Comparison of ENCODE assay signal across 19 mouse cellular contexts in genomic region chr11:77873116-77873515, GRCm38 (mm10). TPM values are rescaled to one million over a fixed set of nuclear protein-coding genes. Genes with fewer than 3 reads are reported as not detected.
DNase-seq lines count a peak whose midpoint lies in the region; ATAC-seq and TF ChIP-seq lines count a peak whose summit lies in the region.
"Had no signal": no experiment of that assay in that cellular context is flagged by ENCODE, and none has a peak within 500 bp of the region (broad histone marks: within the 10 kb centered on the region; RNA-seq: fewer than 3 reads in every experiment).

No protein-coding gene starts in this region.

- H3K9me3 ChIP-seq in limb, embryonic 10.5 days (replicated peaks) = no peaks in the 10 kb centered on the region
- H3K9me3 ChIP-seq in kidney, embryonic 16.5 days (ENCODE audit: low read length) = no peaks in the 10 kb centered on the region
- H3K9me3 ChIP-seq: limb, embryonic 12.5 days had no signal

- no peak for TF ChIP-seq POLR2A in cortical plate, adult 2 months (IDR thresholded peaks at IDR 0.05; ENCODE audit: extremely low read depth, insufficient read depth, low read length)

- peak overlapping the region; percentile 91 for H3K27ac ChIP-seq in layer of hippocampus, adult 2 months
- H3K27ac ChIP-seq in cortical plate, adult 2 months (ENCODE audit: insufficient read depth, low read length) = peak overlapping the region; percentile 66; the same call in 1 of the 2 replicates
- H3K27ac ChIP-seq in limb, embryonic 10.5 days = no peak overlapping the region
- no peak overlapping the region for H3K27ac ChIP-seq in kidney, embryonic 16.5 days (ENCODE audit: low read length)
- H3K27ac ChIP-seq: limb, embryonic 12.5 days; liver, embryonic 14.5 days had no signal

- no peak for TF ChIP-seq CTCF in layer of hippocampus, adult 2 months (conservative IDR thresholded peaks at IDR 0.05)
- no peak for TF ChIP-seq CTCF in cortical plate, adult 2 months (IDR thresholded peaks at IDR 0.05; ENCODE audit: extremely low read depth, insufficient read depth, low read length)

- H3K27me3 ChIP-seq in limb, embryonic 10.5 days (ENCODE audit: low read depth, poor library complexity, severe bottlenecking) = peaks cover 80% of the 10 kb centered on the region
- no peaks in the 10 kb centered on the region; the same call in 1 of the 2 replicates for H3K27me3 ChIP-seq in kidney, embryonic 16.5 days (ENCODE audit: insufficient read depth, low read length)

- H3K4me3 ChIP-seq in layer of hippocampus, adult 2 months = no peak overlapping the region
- no peak overlapping the region for H3K4me3 ChIP-seq in cortical plate, adult 2 months (ENCODE audit: insufficient read depth, low read length)
- 0 out of 2 replicates have a peak overlapping the region, but pooled peaks have one; percentile 27 for H3K4me3 ChIP-seq in limb, embryonic 10.5 days
- H3K4me3 ChIP-seq in kidney, embryonic 16.5 days (ENCODE audit: low read length) = no peak overlapping the region
- H3K4me3 ChIP-seq: erythroblast, embryonic 14.5 days had no signal

- H3K4me2 ChIP-seq in kidney, embryonic 16.5 days (replicated peaks; ENCODE audit: low read depth, low read length) = no peak overlapping the region

- WGBS in limb, embryonic 10.5 days = 40% methylated on average over 3 of the region's 3 CpGs
- WGBS in kidney, embryonic 16.5 days = 39% methylated on average over 3 of the region's 3 CpGs

- H3K4me1 ChIP-seq in cortical plate, adult 2 months (ENCODE audit: control insufficient read depth, insufficient read depth, low read length) = peaks cover 24% of the 10 kb centered on the region
- H3K4me1 ChIP-seq in limb, embryonic 10.5 days = peaks cover 38% of the 10 kb centered on the region
- peaks cover 3% of the 10 kb centered on the region for H3K4me1 ChIP-seq in kidney, embryonic 16.5 days (ENCODE audit: insufficient read depth, low read length)

- ATAC-seq in granulocyte monocyte progenitor cell, adult 5-6 weeks (replicated peaks; ENCODE audit: poor library complexity, severe bottlenecking) = peak; percentile 77
- no peak for ATAC-seq in kidney, embryonic 16.5 days (ENCODE audit: low FRiP score, low TSS enrichment)
- ATAC-seq: lung, postnatal 0 days had no signal

- H3K36me3 ChIP-seq in limb, embryonic 10.5 days = no peaks in the 10 kb centered on the region
- H3K36me3 ChIP-seq in kidney, embryonic 16.5 days (ENCODE audit: insufficient read depth, low read length) = no peaks in the 10 kb centered on the region
- H3K36me3 ChIP-seq: embryonic facial prominence, embryonic 10.5 days; limb, embryonic 12.5 days had no signal

- no peak for DNase-seq in layer of hippocampus, adult 2 months (ENCODE audit: low spot score in 2 of 2)
- no peak for DNase-seq in layer of hippocampus, adult 8-10 months (ENCODE audit: low spot score in 2 of 2)
- no peak for DNase-seq in limb, embryonic 10.5 days (ENCODE audit: low spot score)
- no peak for DNase-seq in frontal cortex, postnatal 14 days (ENCODE audit: low spot score in 2 of 2)
- no peak for DNase-seq in kidney, adult 18-20 months
- DNase-seq: adrenal gland, postnatal 14 days; cerebellum, postnatal 10 days; kidney, adult 9 months; thymus, postnatal 4 days had no signal

- no peak overlapping the region for H3K9ac ChIP-seq in kidney, embryonic 16.5 days (replicated peaks; ENCODE audit: low read length)
- H3K9ac ChIP-seq: liver, embryonic 14.5 days had no signal

RNA-seq across cellular contexts. Expression of gene Pipox, which starts 20.8 kb away (rescaled TPM):
- total RNA-seq in layer of hippocampus, adult 2 months (2021) = 1 to 10 TPM in 1 of 2 experiments, under 1 TPM in 1; 0.84 to 1.2 TPM
- total RNA-seq in layer of hippocampus, adult 8-10 months (2022) = 1 to 10 TPM; 1.8 to 3.4 (median 2.4) TPM
- 3.2 and 3.8 TPM in 2 replicates for polyA plus RNA-seq in cortical plate, adult 2 months (2012; rRNA removed)
- not detected in 2 replicates for total RNA-seq in granulocyte monocyte progenitor cell, adult 5-6 weeks (2014; fragmentation: Nextera tagmentation)
- 0.39 and 0.77 TPM in 2 replicates for total RNA-seq in granulocyte monocyte progenitor cell, adult 5-6 weeks (2017)
- 0.34 and 0.48 TPM in 2 replicates for polyA plus RNA-seq in limb, embryonic 10.5 days (2016; fragmentation: Nextera tagmentation; extraction: Ambion mirVana)
- 14.7 and 16.0 TPM in 2 replicates for polyA plus RNA-seq in kidney, embryonic 16.5 days (2015; fragmentation: Nextera tagmentation; extraction: Ambion mirVana)
- total RNA-seq: neutrophil, adult 5-6 weeks had no signal
- polyA plus RNA-seq: erythroblast, embryonic 14.5 days had no signal

RNA-seq across cellular contexts. Expression of gene Sez6, which starts 57.5 kb away (rescaled TPM):
- 100 to 1,000 TPM; 154 to 159 TPM for total RNA-seq in layer of hippocampus, adult 2 months (2021)
- 100 to 1,000 TPM; 139 to 164 (median 153) TPM for total RNA-seq in layer of hippocampus, adult 8-10 months (2022)
- polyA plus RNA-seq in cortical plate, adult 2 months (2012; rRNA removed) = 97.4 and 109 TPM in 2 replicates
- not detected in 2 replicates for total RNA-seq in granulocyte monocyte progenitor cell, adult 5-6 weeks (2014; fragmentation: Nextera tagmentation)
- not detected in 2 replicates for total RNA-seq in granulocyte monocyte progenitor cell, adult 5-6 weeks (2017)
- polyA plus RNA-seq in limb, embryonic 10.5 days (2016; fragmentation: Nextera tagmentation; extraction: Ambion mirVana) = 0.11 and 0.14 TPM in 2 replicates
- polyA plus RNA-seq in kidney, embryonic 16.5 days (2015; fragmentation: Nextera tagmentation; extraction: Ambion mirVana) = 0.19 and 0.27 TPM in 2 replicates
- total RNA-seq: neutrophil, adult 5-6 weeks had no signal
- polyA plus RNA-seq: erythroblast, embryonic 14.5 days; limb, embryonic 12.5 days; spleen, adult 2 months had no signal

Comparison
In these comparisons a context has a peak if more than half of its experiments do, and no peak if none do; other contexts are left out.
1. H3K27ac ChIP-seq: peak in layer of hippocampus, adult 2 months (single experiment) and cortical plate, adult 2 months (single experiment); none in limb, embryonic 10.5 days (single experiment) and kidney, embryonic 16.5 days (single experiment).
2. RNA of gene Sez6, which starts 57.5 kb away (total RNA-seq): 139 to 164 TPM in layer of hippocampus, adult 8-10 months and 154 to 159 TPM in layer of hippocampus, adult 2 months; not detected in granulocyte monocyte progenitor cell, adult 5-6 weeks; every median in the first group is over 100 times any median in the second.